Mouse (Mus musculus): ENCODE results near the gene Krr1. TPM values are rescaled to one million over a fixed set of nuclear protein-coding genes. Genes with fewer than 3 reads are reported as not detected.

Krr1 gene
- polyA plus RNA-seq, 1 experiment from 2014 or later = 53.9 TPM

DNA sequence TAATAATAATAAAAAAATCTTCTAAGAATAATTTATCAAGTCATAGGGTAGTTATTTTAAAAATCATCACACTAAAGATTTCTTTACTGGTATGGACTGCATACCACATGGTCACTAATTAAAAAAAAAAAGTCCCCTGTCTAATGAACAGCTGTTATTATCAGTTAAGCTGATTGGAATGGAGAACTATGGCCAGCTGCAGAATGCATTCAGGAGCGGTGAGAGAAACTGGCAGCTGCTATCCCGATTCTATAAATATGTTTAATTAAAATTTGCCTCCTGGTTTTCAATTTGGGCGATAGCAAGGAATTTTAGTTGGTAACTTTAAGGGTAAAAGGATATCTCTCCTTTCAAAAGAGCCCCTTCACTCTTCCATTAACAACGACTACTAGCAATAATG, 23.5 kb upstream of the Krr1 start:
- Histone ChIP-seq H3K27me3 (ENCODE audit: insufficient read depth, low read length) (no peaks in the 10 kb centered on the region), H3K4me2 (no peak overlapping the region), H3K4me1 (ENCODE audit: insufficient read depth) (no peaks in the 10 kb centered on the region), H3K9ac (no peak overlapping the region), H3K27ac (ENCODE audit: low read depth) (no peak overlapping the region), H3K36me3 (ENCODE audit: insufficient read depth) (no peaks in the 10 kb centered on the region), H3K4me3 (ENCODE audit: low read depth, low read length) (no peak overlapping the region), H3K9me3 (ENCODE audit: low read depth, low read length) (no peaks in the 10 kb centered on the region)
- no peak for TF ChIP-seq CTCF (IDR thresholded peaks at IDR 0.05; ENCODE audit: low read depth)
- no peak for DNase-seq
- no peak for ATAC-seq (ENCODE audit: insufficient read depth)
- 63% methylated on average over 4 of the region's 4 CpGs for WGBS

DNA sequence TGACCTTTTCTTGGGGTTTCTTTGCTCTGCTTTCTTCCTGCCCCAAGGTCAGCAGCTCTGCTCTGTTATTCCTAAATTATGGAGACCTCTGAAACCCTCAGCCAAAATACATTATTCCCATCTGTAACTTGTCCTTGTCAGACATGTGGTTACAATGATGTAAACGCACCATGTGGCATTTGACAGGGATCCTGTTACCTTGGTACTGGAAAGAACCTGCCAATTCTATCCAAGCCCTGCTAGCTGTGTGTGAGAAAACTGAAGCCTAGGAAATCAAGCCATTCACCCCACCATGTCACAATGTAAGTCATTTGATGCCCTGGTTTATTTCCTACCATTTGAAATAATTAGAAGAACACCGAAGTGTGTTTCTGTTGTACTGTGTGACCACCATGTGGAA, 16.6 kb upstream of the Krr1 start:
- TF ChIP-seq CTCF (IDR thresholded peaks at IDR 0.05; ENCODE audit: low read depth) = no peak
- ATAC-seq (ENCODE audit: insufficient read depth) (no peak), DNase-seq (no peak)
- H3K4me1 ChIP-seq (ENCODE audit: insufficient read depth) = 0 out of 2 replicates have a peak, but pooled peaks cover 2% of the 10 kb centered on the region
- no peak overlapping the region for H3K27ac ChIP-seq (ENCODE audit: low read depth)
- no peaks in the 10 kb centered on the region for H3K36me3 ChIP-seq (ENCODE audit: insufficient read depth)
- no peak overlapping the region for H3K9ac ChIP-seq
- no peak overlapping the region for H3K4me3 ChIP-seq (ENCODE audit: low read depth, low read length)
- no peaks in the 10 kb centered on the region for H3K27me3 ChIP-seq (ENCODE audit: insufficient read depth, low read length)
- no peak overlapping the region for H3K4me2 ChIP-seq
- WGBS = 83% methylated on average over 2 of the region's 2 CpGs
- no peaks in the 10 kb centered on the region for H3K9me3 ChIP-seq (ENCODE audit: low read depth, low read length)

DNA sequence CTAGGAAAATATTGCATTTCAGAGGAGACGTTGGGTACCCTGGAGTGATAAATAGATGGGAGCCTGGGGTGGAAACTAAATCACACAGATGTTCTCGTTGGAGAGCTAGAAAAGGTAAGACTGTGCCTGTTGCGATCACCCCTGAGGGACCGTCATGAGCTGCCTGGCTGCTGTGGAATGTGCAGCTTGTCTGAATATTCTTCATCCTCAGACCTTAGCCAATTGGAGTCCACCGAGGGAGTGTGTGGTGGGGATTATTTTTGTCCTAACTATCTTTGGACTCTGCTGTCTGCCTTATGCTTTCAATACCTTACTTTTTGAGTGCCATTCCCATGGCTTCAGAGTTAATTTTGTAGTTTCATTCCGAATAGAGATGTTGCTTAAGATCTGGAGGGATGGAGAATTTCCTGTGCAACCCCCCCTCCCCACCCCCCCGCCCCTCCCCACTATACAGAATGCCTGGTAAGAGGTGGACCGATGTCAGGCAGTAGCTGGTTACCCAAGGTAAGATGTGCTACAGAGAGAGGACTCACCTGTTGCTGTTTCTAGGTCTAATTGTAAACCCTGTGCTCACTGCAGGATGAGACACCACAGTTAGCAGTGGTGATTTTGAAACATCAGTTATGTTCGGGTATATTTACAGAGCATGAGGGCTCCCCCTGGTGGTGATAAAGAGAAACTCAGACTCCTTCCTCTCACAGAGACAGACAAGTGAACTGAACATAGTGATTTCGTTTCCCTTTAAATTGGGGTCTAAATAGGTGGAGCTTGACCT, 15.0 kb upstream of the Krr1 start:
- peak; percentile 92 for TF ChIP-seq CTCF (IDR thresholded peaks at IDR 0.05; ENCODE audit: low read depth)
- peak; percentile 33; the same call in 1 of the 2 replicates for ATAC-seq (ENCODE audit: insufficient read depth)

DNA sequence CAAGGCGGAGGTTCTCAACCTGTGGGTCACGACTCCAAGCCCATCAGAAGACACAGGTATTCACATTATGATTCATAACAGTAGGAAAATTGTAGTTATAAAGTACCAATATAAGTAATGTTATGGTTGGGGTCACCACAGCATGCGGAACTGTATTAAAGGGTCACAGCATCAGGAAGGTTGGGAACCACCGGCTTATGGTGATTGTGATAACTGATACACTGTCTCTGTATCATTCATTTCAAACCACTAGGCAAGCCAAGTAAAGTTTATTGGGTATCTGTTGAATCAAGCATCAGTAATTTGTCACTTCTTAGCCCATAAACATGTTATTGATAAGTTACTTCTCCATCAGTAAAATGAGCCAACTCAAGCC, 14.4 kb upstream of the Krr1 start:
- TF ChIP-seq CTCF (IDR thresholded peaks at IDR 0.05; ENCODE audit: low read depth) = no peak
- no peaks in the 10 kb centered on the region for H3K36me3 ChIP-seq (ENCODE audit: insufficient read depth)
- H3K4me3 ChIP-seq (ENCODE audit: low read depth, low read length) = no peak overlapping the region
- H3K27ac ChIP-seq (ENCODE audit: low read depth) = no peak overlapping the region
- 38% methylated on average over 4 of the region's 4 CpGs for WGBS
- H3K4me1 ChIP-seq (ENCODE audit: insufficient read depth) = 0 out of 2 replicates have a peak, but pooled peaks cover 2% of the 10 kb centered on the region
- no peak overlapping the region for H3K9ac ChIP-seq
- no peaks in the 10 kb centered on the region for H3K9me3 ChIP-seq (ENCODE audit: low read depth, low read length)
- H3K4me2 ChIP-seq = no peak overlapping the region
- DNase-seq = no peak
- no peak for ATAC-seq (ENCODE audit: insufficient read depth)
- H3K27me3 ChIP-seq (ENCODE audit: insufficient read depth, low read length) = no peaks in the 10 kb centered on the region

More for the DNA sequence above, 15.0 kb upstream of the Krr1 start:
- Histone ChIP-seq H3K9me3 (ENCODE audit: low read depth, low read length) (no peaks in the 10 kb centered on the region), H3K4me3 (ENCODE audit: low read depth, low read length) (no peak overlapping the region), H3K4me1 (ENCODE audit: insufficient read depth) (0 out of 2 replicates have a peak, but pooled peaks cover 2% of the 10 kb centered on the region), H3K9ac (no peak overlapping the region), H3K4me2 (no peak overlapping the region), H3K36me3 (ENCODE audit: insufficient read depth) (no peaks in the 10 kb centered on the region), H3K27ac (ENCODE audit: low read depth) (no peak overlapping the region), H3K27me3 (ENCODE audit: insufficient read depth, low read length) (no peaks in the 10 kb centered on the region)
- peak; percentile 93 for DNase-seq
- WGBS = 45% methylated on average over 10 of the region's 10 CpGs

DNA sequence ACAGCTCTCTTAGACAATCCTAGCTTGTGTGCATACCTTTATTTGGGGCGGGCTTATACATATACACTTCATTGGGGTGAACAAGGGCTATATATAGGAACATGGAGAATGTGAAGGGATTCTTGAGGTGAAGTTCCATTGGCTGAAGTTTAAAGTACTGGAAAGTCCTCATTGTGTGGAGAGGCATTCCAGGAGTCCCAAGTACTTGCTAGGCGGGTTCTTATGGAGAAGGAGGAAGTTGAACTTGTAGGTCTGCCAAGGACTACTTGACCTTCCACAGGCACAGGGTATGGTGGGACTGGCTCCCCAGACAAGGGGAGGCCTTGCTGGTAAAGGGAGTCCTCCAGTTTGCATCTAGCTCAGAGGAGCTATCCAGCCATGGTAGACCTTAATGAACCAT, 13.1 kb upstream of the Krr1 start:
- ATAC-seq (ENCODE audit: insufficient read depth) (peak; percentile 87), DNase-seq (peak; percentile 71)
- Histone ChIP-seq H3K9ac (no peak overlapping the region), H3K4me1 (ENCODE audit: insufficient read depth) (0 out of 2 replicates have a peak, but pooled peaks cover 2% of the 10 kb centered on the region), H3K4me3 (ENCODE audit: low read depth, low read length) (no peak overlapping the region), H3K9me3 (ENCODE audit: low read depth, low read length) (no peaks in the 10 kb centered on the region), H3K4me2 (no peak overlapping the region), H3K36me3 (ENCODE audit: insufficient read depth) (no peaks in the 10 kb centered on the region), H3K27me3 (ENCODE audit: insufficient read depth, low read length) (no peaks in the 10 kb centered on the region), H3K27ac (ENCODE audit: low read depth) (no peak overlapping the region; the same call in 1 of the 2 replicates)
- no peak for TF ChIP-seq CTCF (IDR thresholded peaks at IDR 0.05; ENCODE audit: low read depth)
- WGBS = 54% methylated on average over 2 of the region's 2 CpGs

DNA sequence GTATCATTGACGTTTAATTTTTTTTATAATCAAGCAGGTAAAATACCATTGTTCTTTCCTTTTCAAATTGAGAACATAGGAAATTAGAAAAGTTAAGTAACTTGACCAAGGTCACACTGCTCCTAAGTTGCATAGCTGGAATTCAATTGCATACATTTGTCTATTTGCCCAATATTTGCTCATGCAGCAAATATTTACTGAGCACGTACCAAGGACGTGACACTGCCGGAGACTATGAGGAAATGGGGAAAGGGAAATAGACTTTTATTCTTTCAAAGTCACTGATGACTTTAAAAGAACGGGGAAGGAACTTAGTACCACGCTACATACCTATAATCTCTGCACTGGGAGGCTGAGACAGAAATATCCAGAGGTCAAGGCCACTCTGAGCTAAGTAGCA, 12.0 kb upstream of the Krr1 start:
- H3K4me1 ChIP-seq (ENCODE audit: insufficient read depth) = 0 out of 2 replicates have a peak, but pooled peaks cover 2% of the 10 kb centered on the region
- no peak overlapping the region for H3K9ac ChIP-seq
- 54% methylated on average over 6 of the region's 6 CpGs for WGBS
- ATAC-seq (ENCODE audit: insufficient read depth) = no peak
- H3K4me2 ChIP-seq = no peak overlapping the region
- H3K4me3 ChIP-seq (ENCODE audit: low read depth, low read length) = no peak overlapping the region
- no peaks in the 10 kb centered on the region for H3K9me3 ChIP-seq (ENCODE audit: low read depth, low read length)
- peak; percentile 17 for DNase-seq
- no peaks in the 10 kb centered on the region for H3K27me3 ChIP-seq (ENCODE audit: insufficient read depth, low read length)
- H3K27ac ChIP-seq (ENCODE audit: low read depth) = no peak overlapping the region
- no peaks in the 10 kb centered on the region for H3K36me3 ChIP-seq (ENCODE audit: insufficient read depth)
- TF ChIP-seq CTCF (IDR thresholded peaks at IDR 0.05; ENCODE audit: low read depth) = no peak

DNA sequence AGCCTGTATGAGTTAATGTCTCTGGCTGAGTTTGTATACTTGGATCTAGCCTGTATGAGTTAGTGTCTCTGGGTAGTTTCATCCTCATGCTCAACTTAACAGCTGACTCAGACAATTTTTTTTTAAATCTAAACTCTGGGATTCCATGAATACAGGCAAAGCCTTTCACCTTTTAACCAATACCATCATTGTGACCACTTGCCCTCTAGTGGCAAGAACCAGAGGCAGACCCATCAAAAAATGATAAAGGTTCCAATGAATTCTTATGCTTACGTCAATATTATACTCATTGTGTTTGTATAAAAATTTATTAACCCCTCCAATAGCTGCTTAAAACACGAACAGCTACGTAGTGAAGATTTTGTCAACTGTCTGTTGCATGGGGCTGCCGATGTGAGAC, 6.1 kb upstream of the Krr1 start:
- Histone ChIP-seq H3K4me2 (no peak overlapping the region), H3K4me1 (ENCODE audit: insufficient read depth) (no peaks in the 10 kb centered on the region), H3K27ac (ENCODE audit: low read depth) (no peak overlapping the region), H3K9me3 (ENCODE audit: low read depth, low read length) (no peaks in the 10 kb centered on the region), H3K9ac (no peak overlapping the region), H3K36me3 (ENCODE audit: insufficient read depth) (no peaks in the 10 kb centered on the region), H3K27me3 (ENCODE audit: insufficient read depth, low read length) (no peaks in the 10 kb centered on the region), H3K4me3 (ENCODE audit: low read depth, low read length) (no peak overlapping the region)
- ATAC-seq (ENCODE audit: insufficient read depth) (0 out of 2 replicates have a peak, but pooled peaks have one; percentile 31), DNase-seq (peak; percentile 54)
- 45% methylated on average over 4 of the region's 4 CpGs for WGBS
- TF ChIP-seq CTCF (IDR thresholded peaks at IDR 0.05; ENCODE audit: low read depth) = peak; percentile 62

Measured in lung, embryonic 14.5 days (tissue).